Mouse (Mus musculus) adrenal gland, postnatal 4 days (tissue): ENCODE data around the gene Zfp668. TPM values are rescaled to one million over a fixed set of nuclear protein-coding genes. Genes with fewer than 3 reads are reported as not detected.
"Not testable (repeated sequence)": the region's sequence is repeated elsewhere in the genome, so short reads cannot be mapped to it uniquely, and the experiment has no call there.

Experiments
- DNase-seq, 2 experiments: peaks; one replicate each; pipeline ENCODE4 v3.0.0; 2021 to 2022; ENCODE audit warnings: low spot score in 2 of 2, mixed read lengths in 2 of 2
- total RNA-seq, 2 experiments: library from RNA; stranded (reverse); gene quantifications; 2 replicates each; pipeline ENCODE4 v1.2.3; 2021

Zfp668 gene
- total RNA-seq, 2 experiments from 2014 or later, result 13.4 to 13.7 TPM

- peak in 1 of 2 experiments; percentile 62 for DNase-seq
These were observed 34.5 kb downstream of the Zfp668 start for GRCm38 (mm10) chr7:127842001-127842718.

GRCm38 (mm10) chr7:127841340-127842000 lies 35.2 kb downstream of the Zfp668 start:
- peak; percentile 79 to 85 for DNase-seq

GRCm38 (mm10) chr7:127840886-127841285 lies 35.7 kb downstream of the Zfp668 start:
- DNase-seq, result peak; percentile 14 to 31

GRCm38 (mm10) chr7:127840031-127840430 lies 36.6 kb downstream of the Zfp668 start:
- not testable (repeated sequence) for DNase-seq

- not testable (repeated sequence) for DNase-seq
These were observed 38.8 kb downstream of the Zfp668 start for GRCm38 (mm10) chr7:127837878-127838277.

GRCm38 (mm10) chr7:127837473-127837872 lies 39.2 kb downstream of the Zfp668 start:
- no peak for DNase-seq

- DNase-seq, result no peak
These were observed 41.1 kb downstream of the Zfp668 start for GRCm38 (mm10) chr7:127835550-127835949.

- no peak for DNase-seq
These were observed 52.3 kb downstream of the Zfp668 start, which contains the start of the genes Stx4a and Stx1b for GRCm38 (mm10) chr7:127824176-127824871. Stx4a (plus strand) TSS chr7:127824294. Stx1b (minus strand) TSS chr7:127824549.

GRCm38 (mm10) chr7:127823236-127824171 lies 53.1 kb downstream of the Zfp668 start:
- DNase-seq, result no peak

- no peak for DNase-seq
These were observed 54.1 kb downstream of the Zfp668 start for GRCm38 (mm10) chr7:127822494-127822893.

GRCm38 (mm10) chr7:127820836-127821509 lies 55.7 kb downstream of the Zfp668 start:
- DNase-seq, result no peak

GRCm38 (mm10) chr7:127817776-127818175 lies 58.9 kb downstream of the Zfp668 start:
- no peak for DNase-seq

GRCm38 (mm10) chr7:127817053-127817452 lies 59.6 kb downstream of the Zfp668 start:
- no peak for DNase-seq

- DNase-seq, result no peak
These were observed 60.4 kb downstream of the Zfp668 start for GRCm38 (mm10) chr7:127815954-127816821.

- no peak for DNase-seq
These were observed 61.4 kb downstream of the Zfp668 start for GRCm38 (mm10) chr7:127815116-127815665.

GRCm38 (mm10) chr7:127814241-127814921 lies 62.2 kb downstream of the Zfp668 start:
- no peak for DNase-seq

- no peak for DNase-seq
These were observed 62.8 kb downstream of the Zfp668 start for GRCm38 (mm10) chr7:127813821-127814220.
